Mouse (Mus musculus) megakaryocyte, embryonic 14.5 days (primary cell): ENCODE measurements at regions not wholly inside any gene's neighbourhood (a gene's known extent, or its start where the extent isn't known, plus 50 kb on each side); places are given as distances from the start of the nearest gene placed in this dataset.

Source experiments
- FLI1 ChIP-seq: IDR thresholded peaks from 2 replicates; pipeline ENCODE4 v1.6.1; 2012; ENCODE audit warnings: low read length, inconsistent platforms, mixed read lengths
- GATA1 ChIP-seq: IDR thresholded peaks from 3 replicates; pipeline ENCODE4 v1.6.1; 2012; ENCODE audit warnings: mixed read lengths, low read length, inconsistent platforms, borderline replicate concordance

GRCm38 (mm10) chr3:61268453-61269335 is 92.7 kb upstream of the Rap2b start:
- TF ChIP-seq GATA1 (no peak), FLI1 (no peak)
